Mouse (Mus musculus): ENCODE data around the gene Braf. TPM values are rescaled to one million over a fixed set of nuclear protein-coding genes. Genes with fewer than 3 reads are reported as not detected.

Gene Braf
- polyA plus RNA-seq, 1 experiment from 2014 or later, result 25.9 TPM

DNA sequence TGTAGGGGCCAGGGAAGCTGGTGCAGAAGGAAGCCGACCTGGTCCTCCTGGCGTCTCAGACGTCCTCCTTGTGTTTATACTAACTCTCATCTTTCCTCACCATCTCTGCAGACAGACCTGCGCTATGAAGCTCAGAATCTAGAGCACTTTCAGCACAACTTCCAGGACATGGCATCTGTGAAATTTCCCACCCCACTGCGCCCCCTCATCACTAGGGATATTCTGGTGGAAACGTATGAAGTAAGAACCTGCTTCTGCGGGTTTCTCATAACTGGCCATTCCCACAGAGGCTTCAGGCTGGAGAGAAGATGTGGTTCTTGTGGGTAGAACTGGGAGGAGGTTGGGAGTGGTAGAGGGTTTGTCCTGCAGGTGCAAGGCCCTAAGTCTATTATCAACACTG lies 145.7 kb downstream of the Braf start:
- Histone ChIP-seq H3K9ac (replicated peaks; ENCODE audit: low read length) (no peak overlapping the region), H3K4me1 (ENCODE audit: control insufficient read depth, insufficient read depth, low read length) (peaks cover 8% of the 10 kb centered on the region), H3K9me3 (ENCODE audit: control insufficient read depth, low read length) (no peaks in the 10 kb centered on the region), H3K27ac (replicated peaks; ENCODE audit: low read depth, low read length) (no peak overlapping the region), H3K4me2 (ENCODE audit: low read length) (no peak overlapping the region), H3K36me3 (ENCODE audit: control insufficient read depth, insufficient read depth, low read length) (peaks cover 63% of the 10 kb centered on the region), H3K4me3 (replicated peaks; ENCODE audit: low read depth, low read length) (no peak overlapping the region), H3K27me3 (ENCODE audit: control insufficient read depth, insufficient read depth, low read length) (no peaks in the 10 kb centered on the region)
- no peak for DNase-seq
- 96% methylated on average over 7 of the region's 7 CpGs for WGBS
- ATAC-seq (ENCODE audit: low FRiP score, low TSS enrichment), result no peak

DNA sequence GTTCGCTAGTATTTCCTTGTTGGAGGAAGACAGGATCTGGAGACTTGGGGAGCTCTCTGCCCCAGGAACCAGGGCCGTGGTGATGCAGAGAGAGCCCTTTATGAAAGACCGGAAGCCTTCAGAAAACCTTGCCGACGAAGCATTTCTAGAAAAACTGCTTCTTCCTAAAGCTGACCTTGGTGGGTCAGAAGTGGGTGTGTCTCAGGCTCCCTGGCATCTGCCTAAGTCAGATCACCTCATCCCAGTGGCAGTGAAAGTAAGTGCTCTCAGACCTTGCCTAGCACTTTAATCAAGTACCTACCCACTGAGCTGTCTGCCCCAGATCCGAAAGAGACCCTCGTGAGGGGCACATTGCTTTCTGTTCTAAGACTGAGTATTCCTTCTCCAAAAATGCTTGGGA lies 150.3 kb downstream of the Braf start:
- Histone ChIP-seq H3K9me3 (ENCODE audit: control insufficient read depth, low read length) (no peaks in the 10 kb centered on the region), H3K27me3 (ENCODE audit: control insufficient read depth, insufficient read depth, low read length) (no peaks in the 10 kb centered on the region), H3K9ac (replicated peaks; ENCODE audit: low read length) (peak overlapping the region; percentile 90; the same call in 1 of the 2 replicates), H3K4me3 (replicated peaks; ENCODE audit: low read depth, low read length) (peak overlapping the region; percentile 79), H3K4me1 (ENCODE audit: control insufficient read depth, insufficient read depth, low read length) (peaks cover 11% of the 10 kb centered on the region), H3K36me3 (ENCODE audit: control insufficient read depth, insufficient read depth, low read length) (peaks cover 26% of the 10 kb centered on the region), H3K27ac (replicated peaks; ENCODE audit: low read depth, low read length) (peak overlapping the region; percentile 96), H3K4me2 (ENCODE audit: low read length) (peak overlapping the region; percentile 71)
- ATAC-seq (ENCODE audit: low FRiP score, low TSS enrichment) (no peak), DNase-seq (no peak)
- 71% methylated on average over 7 of the region's 7 CpGs for WGBS

DNA sequence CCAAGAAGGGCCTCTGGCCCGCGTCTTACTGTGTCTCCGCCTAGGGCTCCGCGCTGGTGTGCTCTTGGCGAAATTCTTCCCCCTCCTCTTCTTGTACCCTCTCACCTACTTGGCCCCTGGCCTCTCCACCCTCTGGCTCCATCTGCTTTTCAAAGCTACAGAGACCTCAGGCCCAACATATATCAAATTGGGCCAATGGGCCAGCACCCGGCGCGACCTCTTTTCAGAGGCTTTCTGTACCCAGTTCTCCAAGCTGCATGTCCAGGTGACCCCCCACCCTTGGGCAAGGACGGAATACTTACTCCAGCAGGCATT lies 150.8 kb downstream of the Braf start:
- H3K4me3 ChIP-seq (replicated peaks; ENCODE audit: low read depth, low read length), result peak overlapping the region; percentile 79
- peak; percentile 46 for ATAC-seq (ENCODE audit: low FRiP score, low TSS enrichment)
- H3K4me1 ChIP-seq (ENCODE audit: control insufficient read depth, insufficient read depth, low read length), result peaks cover 11% of the 10 kb centered on the region
- no peaks in the 10 kb centered on the region for H3K9me3 ChIP-seq (ENCODE audit: control insufficient read depth, low read length)
- H3K4me2 ChIP-seq (ENCODE audit: low read length), result peak overlapping the region; percentile 71
- peak overlapping the region; percentile 90 for H3K9ac ChIP-seq (replicated peaks; ENCODE audit: low read length)
- 20% methylated on average over 10 of the region's 10 CpGs for WGBS
- peaks cover 21% of the 10 kb centered on the region for H3K36me3 ChIP-seq (ENCODE audit: control insufficient read depth, insufficient read depth, low read length)
- DNase-seq, result no peak
- H3K27me3 ChIP-seq (ENCODE audit: control insufficient read depth, insufficient read depth, low read length), result no peaks in the 10 kb centered on the region
- H3K27ac ChIP-seq (replicated peaks; ENCODE audit: low read depth, low read length), result peak overlapping the region; percentile 96

DNA sequence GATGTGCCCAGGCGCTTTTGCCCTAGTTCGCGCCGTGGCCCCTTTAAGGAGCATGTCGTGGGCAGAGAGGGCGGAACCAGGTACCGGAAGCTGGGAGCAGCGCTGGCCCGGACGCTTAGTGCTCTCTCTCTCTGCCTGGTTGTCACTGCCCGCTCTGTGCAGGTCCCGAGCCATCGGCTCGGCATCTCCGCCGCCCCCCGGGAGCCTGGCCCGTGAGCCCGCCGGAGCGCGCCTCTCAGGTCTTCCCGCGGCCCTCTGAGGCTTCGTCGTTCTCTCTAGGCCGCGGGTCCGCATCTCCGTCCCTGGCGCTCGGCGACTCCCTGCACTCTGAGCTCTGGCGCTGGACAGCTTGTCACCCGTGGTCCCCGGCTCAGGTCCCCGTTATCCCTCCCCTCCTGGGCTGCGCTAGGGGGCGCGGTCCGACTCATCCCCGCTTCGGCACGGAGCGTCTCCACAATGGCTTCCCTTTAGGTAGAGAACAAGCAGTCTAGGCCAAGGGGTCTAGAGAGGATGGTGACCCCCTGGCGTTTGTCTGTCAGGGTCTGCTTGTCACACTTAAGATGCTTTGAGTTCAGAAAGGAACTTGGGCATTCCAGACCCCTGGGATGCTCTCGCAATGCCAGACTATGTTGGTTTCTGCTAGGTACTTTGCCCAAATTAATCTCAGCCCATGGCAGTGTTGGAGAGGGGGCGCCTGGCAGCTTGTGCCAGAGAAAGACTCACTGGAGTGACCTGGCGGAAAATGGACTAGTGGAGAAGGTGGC lies 151.3 kb downstream of the Braf start, which contains the start of gene Adck2:
Adck2 (plus strand) TSS at position 83 of the 764 bp plus-strand sequence.
- WGBS, result under 1% methylated on average over 49 of the region's 49 CpGs
- Histone ChIP-seq H3K4me1 (ENCODE audit: control insufficient read depth, insufficient read depth, low read length) (peaks cover 11% of the 10 kb centered on the region), H3K4me2 (ENCODE audit: low read length) (peak within 1 kb of the TSS; percentile 71), H3K4me3 (replicated peaks; ENCODE audit: low read depth, low read length) (peak within 1 kb of the TSS; percentile 79), H3K9me3 (ENCODE audit: control insufficient read depth, low read length) (no peaks in the 10 kb centered on the region), H3K9ac (replicated peaks; ENCODE audit: low read length) (peak within 1 kb of the TSS; percentile 90), H3K36me3 (ENCODE audit: control insufficient read depth, insufficient read depth, low read length) (peaks cover 17% of the 10 kb centered on the region), H3K27ac (replicated peaks; ENCODE audit: low read depth, low read length) (peak within 1 kb of the TSS; percentile 96), H3K27me3 (ENCODE audit: control insufficient read depth, insufficient read depth, low read length) (no peaks in the 10 kb centered on the region)
- ATAC-seq (ENCODE audit: low FRiP score, low TSS enrichment), result peak; percentile 94
- DNase-seq, result peak; percentile 92

DNA sequence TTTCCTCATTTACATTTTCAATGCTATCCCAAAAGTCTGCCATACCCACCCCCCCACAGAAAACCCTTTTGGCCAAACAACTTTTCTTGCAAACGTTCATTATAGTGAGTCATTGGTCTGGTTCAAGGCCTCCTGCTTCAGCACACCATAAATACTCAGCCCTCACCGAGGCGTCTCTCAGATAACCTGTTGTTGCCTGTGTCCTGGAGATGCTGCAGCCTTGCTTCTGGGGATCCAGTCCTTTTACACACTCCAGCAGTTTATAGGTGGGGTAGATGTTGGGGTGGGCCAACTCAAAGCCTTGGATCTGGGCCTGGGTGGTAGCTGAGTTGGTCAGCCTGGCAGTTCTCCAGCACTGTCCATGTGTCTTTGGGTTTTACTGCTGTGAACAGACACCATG lies 154.8 kb downstream of the Braf start:
- DNase-seq (no peak), ATAC-seq (ENCODE audit: low FRiP score, low TSS enrichment) (no peak)
- H3K9ac ChIP-seq (replicated peaks; ENCODE audit: low read length), result no peak overlapping the region
- no peaks in the 10 kb centered on the region for H3K9me3 ChIP-seq (ENCODE audit: control insufficient read depth, low read length)
- peaks cover 11% of the 10 kb centered on the region for H3K4me1 ChIP-seq (ENCODE audit: control insufficient read depth, insufficient read depth, low read length)
- no peaks in the 10 kb centered on the region for H3K36me3 ChIP-seq (ENCODE audit: control insufficient read depth, insufficient read depth, low read length)
- 84% methylated on average over 3 of the region's 3 CpGs for WGBS
- H3K27me3 ChIP-seq (ENCODE audit: control insufficient read depth, insufficient read depth, low read length), result no peaks in the 10 kb centered on the region
- no peak overlapping the region for H3K4me2 ChIP-seq (ENCODE audit: low read length)
- H3K27ac ChIP-seq (replicated peaks; ENCODE audit: low read depth, low read length), result no peak overlapping the region
- H3K4me3 ChIP-seq (replicated peaks; ENCODE audit: low read depth, low read length), result no peak overlapping the region

DNA sequence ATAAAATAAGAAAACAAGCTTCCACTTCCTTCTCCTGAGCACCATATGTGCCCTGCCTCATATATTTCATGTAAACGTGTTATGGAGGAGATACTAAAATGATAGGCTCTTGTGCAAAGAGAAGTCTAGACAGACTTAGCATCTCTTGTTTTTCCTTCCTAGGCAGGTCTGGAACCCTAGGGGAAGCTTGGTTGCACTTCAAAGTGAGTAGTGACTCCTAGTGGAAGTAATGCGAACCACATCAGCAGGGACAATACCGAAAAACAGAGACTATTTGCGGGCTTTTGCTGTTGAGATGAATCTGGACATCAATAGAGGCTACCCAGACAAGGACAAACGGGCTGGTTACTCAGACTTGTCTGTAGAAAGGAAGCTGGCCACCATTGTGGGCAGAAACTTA lies 157.7 kb downstream of the Braf start:
- H3K9ac ChIP-seq (replicated peaks; ENCODE audit: low read length), result no peak overlapping the region
- 12% methylated on average over 5 of the region's 5 CpGs for WGBS
- H3K4me3 ChIP-seq (replicated peaks; ENCODE audit: low read depth, low read length), result no peak overlapping the region
- DNase-seq (peak; percentile 83), ATAC-seq (ENCODE audit: low FRiP score, low TSS enrichment) (no peak)
- no peaks in the 10 kb centered on the region for H3K36me3 ChIP-seq (ENCODE audit: control insufficient read depth, insufficient read depth, low read length)
- H3K27ac ChIP-seq (replicated peaks; ENCODE audit: low read depth, low read length), result no peak overlapping the region
- H3K27me3 ChIP-seq (ENCODE audit: control insufficient read depth, insufficient read depth, low read length), result no peaks in the 10 kb centered on the region
- no peaks in the 10 kb centered on the region for H3K4me1 ChIP-seq (ENCODE audit: control insufficient read depth, insufficient read depth, low read length)
- H3K9me3 ChIP-seq (ENCODE audit: control insufficient read depth, low read length), result no peaks in the 10 kb centered on the region
- H3K4me2 ChIP-seq (ENCODE audit: low read length), result no peak overlapping the region

DNA sequence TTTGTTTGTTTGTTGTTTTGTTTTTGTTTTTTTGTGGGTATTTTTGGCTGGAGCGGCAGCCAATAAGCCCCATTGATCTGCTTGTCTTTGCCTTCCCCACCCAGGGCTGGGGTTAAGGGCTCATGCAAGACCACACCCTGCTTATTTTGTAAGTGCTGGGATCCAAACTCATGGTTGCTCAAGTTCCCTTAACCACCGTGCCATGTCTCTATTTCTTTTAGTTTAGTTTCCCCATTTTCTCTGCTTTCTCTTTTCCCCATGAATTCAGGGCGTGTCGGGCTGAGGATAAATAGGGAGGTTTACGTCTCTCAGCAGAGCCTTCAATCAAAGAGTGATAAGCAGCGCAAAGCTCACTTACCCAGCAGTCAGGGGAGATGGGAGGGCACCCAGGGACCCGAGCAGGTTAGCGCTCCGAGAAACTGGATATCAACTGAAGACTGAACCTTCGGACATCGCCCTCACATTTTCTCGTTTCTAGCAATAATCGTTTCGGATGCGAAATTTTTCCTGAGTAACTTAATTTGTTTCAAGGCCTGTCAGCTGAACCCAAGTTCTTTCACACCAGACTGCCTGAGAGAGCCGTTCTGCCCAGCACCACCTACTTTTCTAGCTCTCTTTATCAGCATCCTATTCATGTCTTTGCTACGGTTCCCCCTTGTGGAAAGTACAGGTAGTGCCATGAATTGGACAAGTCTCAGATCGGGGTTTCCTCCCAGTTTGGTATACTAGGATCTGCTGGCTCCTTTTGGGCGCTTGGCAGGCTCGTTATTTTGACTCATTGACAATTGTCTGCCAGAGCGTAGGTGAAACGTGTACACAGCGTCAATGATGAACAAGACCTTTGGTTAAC lies 162.9 kb downstream of the Braf start:
- Histone ChIP-seq H3K4me1 (ENCODE audit: control insufficient read depth, insufficient read depth, low read length) (peaks cover 22% of the 10 kb centered on the region), H3K36me3 (ENCODE audit: control insufficient read depth, insufficient read depth, low read length) (no peaks in the 10 kb centered on the region), H3K4me3 (replicated peaks; ENCODE audit: low read depth, low read length) (no peak overlapping the region), H3K27me3 (ENCODE audit: control insufficient read depth, insufficient read depth, low read length) (no peaks in the 10 kb centered on the region), H3K27ac (replicated peaks; ENCODE audit: low read depth, low read length) (no peak overlapping the region), H3K9ac (replicated peaks; ENCODE audit: low read length) (no peak overlapping the region), H3K9me3 (ENCODE audit: control insufficient read depth, low read length) (no peaks in the 10 kb centered on the region), H3K4me2 (ENCODE audit: low read length) (peak overlapping the region; percentile 29)
- 20% methylated on average over 23 of the region's 23 CpGs for WGBS
- ATAC-seq (ENCODE audit: low FRiP score, low TSS enrichment) (peak; percentile 28; the same call in 1 of the 2 replicates), DNase-seq (peak; percentile 95)

DNA sequence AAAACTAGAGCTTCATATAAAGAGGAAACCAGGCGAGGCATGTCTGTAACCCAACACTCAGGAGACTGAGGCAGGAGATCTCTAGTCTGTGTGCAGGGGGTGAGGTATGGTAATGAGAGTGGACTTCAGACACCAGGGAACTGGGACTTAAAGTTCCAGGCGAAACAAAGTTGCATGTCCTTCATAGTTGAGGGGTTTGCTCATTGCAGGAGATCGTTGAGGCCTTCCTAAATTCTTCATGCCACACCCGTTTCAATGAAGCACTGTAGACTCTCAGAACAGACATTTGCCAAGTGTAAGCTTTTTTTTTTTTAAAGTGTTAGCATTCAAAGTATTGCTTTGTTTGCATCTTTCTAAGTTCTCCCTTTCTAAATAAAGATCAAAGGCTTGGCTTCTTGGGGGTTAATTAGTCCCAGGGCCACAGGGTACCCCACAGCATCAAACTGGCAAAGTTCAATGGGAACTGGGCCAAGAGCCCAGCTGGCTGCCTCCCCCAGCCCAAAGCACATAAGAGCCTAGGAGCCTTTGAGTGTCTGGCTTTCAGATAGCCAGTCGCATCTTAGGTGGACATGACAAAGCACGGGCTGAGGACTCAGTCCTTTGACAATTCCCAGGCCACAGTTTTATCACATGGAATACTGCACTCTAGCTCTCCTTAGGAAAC lies 165.9 kb downstream of the Braf start:
- H3K27me3 ChIP-seq (ENCODE audit: control insufficient read depth, insufficient read depth, low read length), result no peaks in the 10 kb centered on the region
- DNase-seq, result peak; percentile 41
- no peak for ATAC-seq (ENCODE audit: low FRiP score, low TSS enrichment)
- no peak overlapping the region for H3K4me3 ChIP-seq (replicated peaks; ENCODE audit: low read depth, low read length)
- H3K36me3 ChIP-seq (ENCODE audit: control insufficient read depth, insufficient read depth, low read length), result no peaks in the 10 kb centered on the region
- H3K9me3 ChIP-seq (ENCODE audit: control insufficient read depth, low read length), result no peaks in the 10 kb centered on the region
- H3K27ac ChIP-seq (replicated peaks; ENCODE audit: low read depth, low read length), result peak overlapping the region; percentile 22; the same call in 1 of the 2 replicates
- H3K4me2 ChIP-seq (ENCODE audit: low read length), result no peak overlapping the region
- WGBS, result 44% methylated on average over 6 of the region's 6 CpGs
- peaks cover 48% of the 10 kb centered on the region for H3K4me1 ChIP-seq (ENCODE audit: control insufficient read depth, insufficient read depth, low read length)
- H3K9ac ChIP-seq (replicated peaks; ENCODE audit: low read length), result no peak overlapping the region

Measured in midbrain, embryonic 14.5 days (tissue).